In the genomic region with DNA sequence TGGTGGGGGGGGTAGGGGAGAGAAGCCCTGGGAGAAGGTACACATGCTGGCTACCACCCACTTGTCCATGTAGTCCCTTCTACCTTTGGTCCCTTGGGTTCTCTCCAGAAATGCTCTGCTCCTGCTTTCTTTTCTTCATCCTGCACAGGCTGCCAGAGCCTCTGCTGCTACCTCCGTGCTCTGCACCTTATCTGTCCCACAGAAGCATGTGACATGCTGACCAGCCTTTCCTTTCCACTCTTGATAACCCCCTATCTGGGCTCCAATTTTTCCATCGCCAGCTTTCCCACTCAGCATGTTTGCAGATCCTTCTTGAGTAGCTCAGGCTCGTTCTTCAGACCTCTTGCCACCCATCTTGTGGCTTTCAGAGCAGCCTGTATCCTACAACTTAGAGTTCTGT, we compare ENCODE assay signal across 18 mouse cellular contexts.
"Had no signal": no experiment of that assay in that cellular context is flagged by ENCODE, and none has a peak within 500 bp of the region (broad histone marks: within the 10 kb centered on the region; RNA-seq: fewer than 3 reads in every experiment).

No protein-coding gene starts in this region.

- ATAC-seq: intestine, postnatal 0 days; lung, postnatal 0 days had no signal

- H3K4me3 ChIP-seq: limb, embryonic 12.5 days; midbrain, embryonic 10.5 days; myocyte; neural tube, embryonic 15.5 days; stomach, embryonic 15.5 days had no signal

- H3K9me3 ChIP-seq: limb, embryonic 12.5 days; midbrain, embryonic 10.5 days; neural tube, embryonic 15.5 days; stomach, embryonic 15.5 days had no signal

- H3K36me3 ChIP-seq: limb, embryonic 12.5 days; stomach, embryonic 15.5 days had no signal

- H3K4me1 ChIP-seq: limb, embryonic 12.5 days; midbrain, embryonic 10.5 days; neural tube, embryonic 15.5 days; stomach, embryonic 15.5 days had no signal

- H3K27ac ChIP-seq: limb, embryonic 12.5 days; midbrain, embryonic 10.5 days; neural tube, embryonic 15.5 days; stomach, embryonic 15.5 days had no signal

- DNase-seq: kidney, adult 8-10 months; kidney, postnatal 25 days; layer of hippocampus, adult 9-11 months; layer of hippocampus, postnatal 36 days; lung, adult 2 months; lung, postnatal 4 days; midbrain, embryonic 14.5 days; right cerebral cortex, postnatal 4 days; spleen, adult 18-20 months; thymus, adult 2 months; thymus, postnatal 25 days had no signal

- H3K4me2 ChIP-seq: limb, embryonic 12.5 days; neural tube, embryonic 15.5 days; stomach, embryonic 15.5 days had no signal

- H3K9ac ChIP-seq: limb, embryonic 12.5 days; neural tube, embryonic 15.5 days; stomach, embryonic 15.5 days had no signal

- H3K27me3 ChIP-seq: limb, embryonic 12.5 days; neural tube, embryonic 15.5 days; stomach, embryonic 15.5 days had no signal
